ENCODE assay signal across 8 mouse cellular contexts in genomic region chr13:17432139-17432916, GRCm38 (mm10).
DNase-seq lines count a peak whose midpoint lies in the region; ATAC-seq and TF ChIP-seq lines count a peak whose summit lies in the region.

No protein-coding gene starts in this region.

- intact Hi-C loops in heart, adult 2 months (cut with DNase I) = loop anchor here (5.0 kb wide), 1 partner anchor 1425 kb away; no protein-coding TSS in a partner anchor

- no peaks in the 10 kb centered on the region for H3K9me3 ChIP-seq in heart, embryonic 12.5 days (replicated peaks)

- H3K79me2 ChIP-seq in heart, adult 2 months (replicated peaks; ENCODE audit: control insufficient read depth, insufficient read depth, low read length) = no peaks in the 10 kb centered on the region

- H3K9ac ChIP-seq in heart, adult 2 months (ENCODE audit: low read depth, low read length) = no peak overlapping the region
- H3K9ac ChIP-seq in heart, embryonic 12.5 days = no peak overlapping the region

- no peak for TF ChIP-seq EP300 in heart, adult 2 months (IDR thresholded peaks at IDR 0.05; ENCODE audit: insufficient read depth, low read depth, low read length)

- TF ChIP-seq CTCF in heart, adult 2 months (IDR thresholded peaks at IDR 0.05) = peak; percentile 75

- H3K27ac ChIP-seq in heart, adult 2 months = no peak overlapping the region
- H3K27ac ChIP-seq in heart, embryonic 12.5 days (ENCODE audit: poor library complexity, severe bottlenecking) = no peak overlapping the region

- no peaks in the 10 kb centered on the region for H3K4me1 ChIP-seq in heart, adult 2 months (ENCODE audit: control insufficient read depth, insufficient read depth, low read length)
- no peaks in the 10 kb centered on the region for H3K4me1 ChIP-seq in heart, embryonic 12.5 days (replicated peaks)

- H3K4me2 ChIP-seq in heart, embryonic 12.5 days = no peak overlapping the region

- no peak for ATAC-seq in heart, embryonic 12.5 days (ENCODE audit: insufficient number of reproducible peaks, low FRiP score)

- DNase-seq in heart, adult 2 months = no peak
- peak; percentile 21 to 27 for DNase-seq in B cell, adult 2 months
- peak; percentile 56 for DNase-seq in brain, embryonic 18.5 days (ENCODE audit: low read depth, low spot score)
- DNase-seq in frontal cortex, postnatal 10 days (ENCODE audit: low spot score in 2 of 2) = peak; percentile 6 to 7
- peak; percentile 7 to 83 for DNase-seq in layer of hippocampus, postnatal 14 days (ENCODE audit: low spot score in 2 of 2)
- peak; percentile 33 for DNase-seq in retina, adult 2 months (ENCODE audit: low read depth, low spot score)
- no peak for DNase-seq in adrenal gland, adult 18-20 months (ENCODE audit: low spot score in 2 of 2)

- no peak overlapping the region for H3K4me3 ChIP-seq in heart, adult 2 months
- H3K4me3 ChIP-seq in heart, embryonic 12.5 days = no peak overlapping the region

- TF ChIP-seq POLR2A in heart, adult 2 months (IDR thresholded peaks at IDR 0.05; ENCODE audit: insufficient read depth, low read depth, low read length) = no peak

- 43% methylated on average over 7 of the region's 7 CpGs for WGBS in heart, adult 2 months
- 41% methylated on average over 7 of the region's 7 CpGs for WGBS in heart, embryonic 12.5 days

- no peaks in the 10 kb centered on the region for H3K36me3 ChIP-seq in heart, adult 2 months (ENCODE audit: control insufficient read depth, insufficient read depth, low read length)
- H3K36me3 ChIP-seq in heart, embryonic 12.5 days = no peaks in the 10 kb centered on the region

- no peaks in the 10 kb centered on the region for H3K27me3 ChIP-seq in heart, adult 2 months (ENCODE audit: control insufficient read depth, insufficient read depth, low read length)
- H3K27me3 ChIP-seq in heart, embryonic 12.5 days (replicated peaks) = no peaks in the 10 kb centered on the region

Comparison
In these comparisons a context has a peak if more than half of its experiments do, and no peak if none do; other contexts are left out.
1. DNase-seq: peak in B cell, adult 2 months (2 of 2), brain, embryonic 18.5 days (single experiment), frontal cortex, postnatal 10 days (2 of 2), layer of hippocampus, postnatal 14 days (2 of 2) and retina, adult 2 months (single experiment); none in heart, adult 2 months (0 of 2) and adrenal gland, adult 18-20 months (0 of 2).